Mouse (Mus musculus): ENCODE results near the gene Ints6.
"Not testable (repeated sequence)": the region's sequence is repeated elsewhere in the genome, so short reads cannot be mapped to it uniquely, and the experiment has no call there.

Ints6 gene

GRCm38 (mm10) chr14:62751479-62751878 is 9.5 kb downstream of the Ints6 start:
- DNase-seq (ENCODE audit: low spot score in 2 of 2) = no peak

DNA sequence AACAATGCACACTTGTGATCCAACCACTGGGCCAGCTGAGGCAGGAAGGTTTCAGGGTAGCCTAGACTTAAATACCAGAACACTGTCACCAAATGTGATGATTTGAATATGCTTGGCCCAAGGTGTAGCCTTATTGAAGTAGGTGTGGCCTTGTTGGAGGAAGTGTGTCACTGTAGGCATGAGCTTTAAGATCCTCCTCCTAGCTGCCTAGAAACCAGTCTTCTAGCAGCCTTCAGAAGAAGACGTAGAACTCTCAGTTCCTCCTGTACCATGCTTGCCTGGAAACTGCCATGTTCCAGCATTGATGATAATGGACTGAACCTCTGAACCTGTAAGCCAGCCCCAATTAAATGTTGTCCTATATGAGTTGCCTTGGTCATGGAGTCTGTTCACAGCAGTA is 25.3 kb downstream of the Ints6 start:
- no peak for DNase-seq (ENCODE audit: low spot score in 2 of 2)

- no peak for DNase-seq (ENCODE audit: low spot score in 2 of 2)
These were observed 27.3 kb downstream of the Ints6 start for GRCm38 (mm10) chr14:62733666-62734065.

DNA sequence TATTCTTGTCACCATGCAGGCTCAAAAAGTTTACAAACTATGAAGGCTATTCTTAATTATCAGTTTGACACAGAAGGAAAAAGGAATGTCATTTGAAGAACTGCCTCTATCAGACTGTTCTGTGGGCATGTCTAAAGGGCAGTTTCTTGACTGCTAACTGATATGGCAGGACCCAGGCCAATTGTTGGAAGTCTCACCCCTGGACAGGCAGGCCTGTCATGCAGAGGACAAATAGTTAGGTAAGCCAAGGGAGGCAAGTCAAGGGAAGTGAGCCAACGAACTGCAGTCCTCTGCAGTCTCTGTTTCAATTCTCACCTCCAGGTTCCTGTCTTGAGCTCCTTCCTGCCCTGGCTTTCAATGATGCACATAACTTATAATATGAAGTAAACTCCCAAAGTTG is 29.1 kb downstream of the Ints6 start:
- DNase-seq (ENCODE audit: low spot score in 2 of 2) = no peak

DNA sequence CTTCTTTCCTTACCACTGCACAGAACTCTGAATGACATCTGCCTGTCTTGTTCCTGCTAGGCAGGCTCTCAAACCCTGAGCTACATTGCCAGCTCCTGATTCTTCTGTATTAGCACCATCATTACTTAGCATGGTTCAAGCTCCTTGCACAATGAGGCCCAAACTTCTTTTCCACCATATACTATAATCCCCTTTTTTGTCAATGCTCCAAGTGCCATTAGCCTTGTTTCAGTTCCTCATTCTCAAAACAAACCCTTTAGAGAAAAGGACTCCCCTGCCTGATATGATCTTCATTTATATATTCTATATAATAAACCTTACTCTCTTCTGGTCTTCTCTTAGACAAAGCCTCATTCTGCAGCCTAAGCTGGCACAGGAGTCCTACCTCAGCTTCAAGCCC is 36.4 kb downstream of the Ints6 start:
- no peak for DNase-seq (ENCODE audit: low spot score in 2 of 2)

DNA sequence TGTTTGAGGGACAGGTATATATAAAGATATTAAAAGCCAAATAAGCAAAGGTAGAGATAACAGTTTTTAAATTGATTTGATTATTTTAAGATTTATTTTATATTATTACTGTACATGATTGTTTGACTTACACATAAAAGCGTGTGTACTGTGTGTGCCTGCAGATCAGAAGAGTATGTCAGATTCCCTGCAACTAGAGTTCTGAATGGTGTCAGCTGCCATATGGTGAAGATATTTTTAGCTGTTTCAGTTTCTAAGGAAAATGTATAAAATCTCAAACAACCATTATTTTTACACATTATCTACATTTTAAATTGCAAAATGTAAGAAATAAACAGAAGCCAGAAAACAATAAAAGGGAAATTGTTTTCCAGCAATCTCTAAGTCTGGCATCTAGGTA is 39.3 kb downstream of the Ints6 start:
- no peak for DNase-seq (ENCODE audit: low spot score in 2 of 2)

- DNase-seq (ENCODE audit: low spot score in 2 of 2) = no peak
These were observed 42.8 kb downstream of the Ints6 start for GRCm38 (mm10) chr14:62718161-62718560.

GRCm38 (mm10) chr14:62673646-62674045 is 87.3 kb downstream of the Ints6 start:
- no peak for DNase-seq (ENCODE audit: low spot score in 2 of 2)

GRCm38 (mm10) chr14:62664976-62665673 is 95.8 kb downstream of the Ints6 start:
- no peak for DNase-seq (ENCODE audit: low spot score in 2 of 2)

DNA sequence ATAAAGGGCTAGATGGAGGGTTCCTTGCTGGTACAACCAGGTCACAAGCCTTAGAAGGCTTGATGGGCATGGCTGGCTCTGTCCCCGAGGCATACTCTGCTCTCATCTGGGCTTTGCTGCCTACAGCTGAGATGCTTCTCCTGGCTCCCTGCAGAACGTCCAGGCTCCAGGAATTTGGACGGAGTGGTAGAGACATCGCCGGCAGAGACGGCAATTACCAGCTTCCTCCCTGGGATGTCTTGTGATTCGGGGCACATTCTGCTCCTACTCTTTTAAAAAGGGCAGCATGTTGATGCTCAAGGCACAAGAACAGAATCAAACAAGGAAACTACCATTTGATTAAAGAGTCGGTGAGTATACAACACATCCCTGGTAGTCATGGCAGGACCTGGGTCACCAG is 97.6 kb downstream of the Ints6 start, which contains the start of gene Serpine3:
Gene Serpine3, plus strand, starts transcription at position 301 of the 400 bp plus-strand sequence.
- DNase-seq (ENCODE audit: low spot score in 2 of 2) = no peak

GRCm38 (mm10) chr14:62662381-62662780 is 98.6 kb downstream of the Ints6 start:
- no peak for DNase-seq (ENCODE audit: low spot score in 2 of 2)

DNA sequence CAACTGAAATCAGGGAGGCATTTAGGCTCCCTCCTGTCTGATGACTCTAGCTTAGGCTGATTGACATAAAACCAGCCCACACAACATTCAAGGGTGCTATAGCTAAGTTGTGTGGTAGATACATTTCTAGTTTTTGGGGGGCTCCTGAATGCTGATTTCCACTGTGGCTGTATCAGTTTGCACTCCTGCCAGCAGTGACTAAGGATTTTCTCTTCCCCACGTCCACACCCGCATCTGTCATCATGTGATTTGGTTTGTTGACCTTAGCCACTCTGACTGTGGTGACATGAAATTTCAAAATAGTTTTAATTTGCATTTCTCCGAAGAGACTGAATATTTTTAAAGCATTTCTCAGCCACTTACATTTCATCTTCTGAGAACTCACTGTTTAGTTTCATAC is 103.5 kb downstream of the Ints6 start:
- no peak for DNase-seq (ENCODE audit: low spot score in 2 of 2)

GRCm38 (mm10) chr14:62655996-62656395 is 105.0 kb downstream of the Ints6 start:
- DNase-seq (ENCODE audit: low spot score in 2 of 2) = no peak

GRCm38 (mm10) chr14:62651771-62652170 is 109.2 kb downstream of the Ints6 start:
- DNase-seq (ENCODE audit: low spot score in 2 of 2) = no peak

GRCm38 (mm10) chr14:62650376-62650775 is 110.6 kb downstream of the Ints6 start:
- DNase-seq (ENCODE audit: low spot score in 2 of 2) = no peak

- no peak for DNase-seq (ENCODE audit: low spot score in 2 of 2)
These were observed 112.6 kb downstream of the Ints6 start for GRCm38 (mm10) chr14:62648405-62648804.

- DNase-seq (ENCODE audit: low spot score in 2 of 2) = not testable (repeated sequence)
These were observed 118.6 kb downstream of the Ints6 start for GRCm38 (mm10) chr14:62642368-62642767.

DNA sequence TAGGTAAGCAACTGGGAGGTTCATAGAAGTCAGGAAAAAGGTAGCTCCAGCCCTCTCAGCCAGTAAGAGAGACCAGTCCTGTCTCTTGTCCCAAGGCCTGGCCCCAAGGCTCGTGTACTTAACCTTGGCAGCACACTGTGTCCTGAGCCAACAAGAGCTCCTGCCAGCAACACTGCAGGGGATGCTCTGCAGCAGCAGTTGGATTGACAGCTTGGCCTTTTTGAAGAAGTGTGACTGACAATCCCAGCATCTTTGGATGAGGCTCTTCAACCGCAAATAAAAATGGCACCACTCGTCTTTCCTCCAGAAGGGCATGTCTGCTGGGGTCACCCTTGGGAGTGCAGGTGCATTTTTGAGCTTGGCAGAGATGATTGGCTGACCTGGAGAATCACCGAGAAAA is 120.6 kb downstream of the Ints6 start:
- DNase-seq (ENCODE audit: low spot score in 2 of 2) = no peak

DNA sequence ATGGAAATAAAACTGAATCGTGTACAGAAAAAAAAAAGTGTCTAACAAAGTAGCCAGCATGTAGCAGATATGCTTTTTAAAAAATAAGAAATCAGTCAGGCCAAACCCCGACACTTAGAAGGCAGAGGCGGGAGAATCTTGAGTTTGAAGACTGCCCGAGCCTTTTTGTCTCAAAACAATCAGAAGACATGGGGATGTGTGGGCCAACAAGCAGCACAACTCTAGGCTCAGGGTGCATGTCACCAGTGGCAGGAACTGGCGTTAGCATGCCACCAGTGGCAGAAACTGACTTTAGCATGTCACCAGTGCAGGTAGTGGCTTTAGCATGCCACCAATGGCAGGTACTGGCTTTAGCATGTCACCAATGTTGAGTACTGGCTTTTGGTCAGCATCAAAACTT is 121.4 kb downstream of the Ints6 start:
- DNase-seq (ENCODE audit: low spot score in 2 of 2) = no peak

GRCm38 (mm10) chr14:62639111-62639510 is 121.9 kb downstream of the Ints6 start:
- peak; percentile 12 to 22 for DNase-seq (ENCODE audit: low spot score in 2 of 2)

GRCm38 (mm10) chr14:62638345-62638702 is 122.6 kb downstream of the Ints6 start:
- no peak for DNase-seq (ENCODE audit: low spot score in 2 of 2)

DNA sequence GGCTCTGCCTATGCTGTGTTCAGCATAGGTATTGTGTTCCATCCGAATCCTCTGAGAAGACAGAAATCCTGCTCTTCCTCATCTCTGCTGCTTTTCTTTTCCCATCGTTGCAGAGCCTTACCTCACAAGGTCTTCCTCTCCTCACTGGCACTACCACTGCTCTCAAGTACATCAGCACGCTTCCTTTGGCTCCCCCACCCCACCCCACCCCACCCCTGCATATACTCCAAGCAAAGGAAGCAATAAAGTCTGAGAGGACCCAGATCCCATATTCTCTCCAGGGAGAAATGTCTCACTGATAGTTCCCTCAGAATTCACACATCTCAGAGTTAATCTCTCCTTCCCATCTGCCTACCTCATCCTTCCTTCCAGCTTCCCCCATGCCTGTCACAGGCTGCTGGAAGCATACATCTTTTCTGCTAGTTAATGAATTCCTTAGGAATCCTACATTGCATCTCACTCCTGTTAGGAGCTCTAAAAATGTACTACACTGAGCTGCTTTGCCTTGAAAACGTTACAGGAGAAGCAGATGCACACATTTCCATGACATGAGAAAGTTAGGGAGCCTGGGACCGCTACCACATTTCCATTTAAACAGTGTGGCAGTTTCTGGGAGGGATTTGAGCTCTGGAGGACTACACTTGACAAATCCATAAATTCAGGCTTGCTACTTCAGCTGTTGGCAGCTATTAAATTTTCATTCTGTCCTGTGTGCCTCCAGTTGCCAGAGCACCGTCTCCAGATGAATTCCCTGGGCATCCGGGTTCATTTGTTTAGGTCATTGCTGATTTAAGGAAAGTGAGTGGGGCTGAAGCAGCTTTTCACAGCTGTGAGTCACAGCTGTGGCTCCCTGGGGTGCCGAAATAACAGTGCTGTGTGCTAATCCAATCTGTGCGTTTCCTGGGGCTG is 123.3 kb downstream of the Ints6 start:
- peak; percentile 38 to 57 for DNase-seq (ENCODE audit: low spot score in 2 of 2)

DNA sequence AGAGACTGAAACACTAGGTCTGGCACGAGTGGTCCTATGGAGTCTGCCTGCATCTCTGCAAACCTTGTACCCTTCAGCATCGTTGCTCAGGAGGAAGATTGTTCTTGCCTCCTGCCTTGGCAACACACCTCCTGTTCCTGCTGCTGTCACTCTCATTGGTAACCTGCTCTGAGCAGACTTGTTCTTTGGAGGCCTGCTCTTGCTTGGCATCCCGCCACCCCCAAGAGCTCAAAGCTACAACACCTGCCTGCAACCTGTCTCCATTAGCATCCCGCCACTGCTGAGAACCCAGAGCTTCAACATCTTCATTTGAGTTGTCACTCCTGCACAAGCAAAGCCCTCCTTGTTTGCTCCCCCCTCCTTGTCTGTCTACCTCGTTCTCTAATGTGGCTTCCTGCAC is 133.0 kb downstream of the Ints6 start:
- no peak for DNase-seq (ENCODE audit: low spot score in 2 of 2)

All from right cerebral cortex, adult 2 months (tissue).